Mouse (Mus musculus): Measurements from ENCODE around the gene Fbxl17.

The Fbxl17 gene

GRCm38 (mm10) chr17:63499636-63500155 lies at the start of gene Fbxl17:
Gene Fbxl17, minus strand, starts transcription at chr17:63500017.
- peak; percentile 61 for DNase-seq (ENCODE audit: low spot score)

DNA sequence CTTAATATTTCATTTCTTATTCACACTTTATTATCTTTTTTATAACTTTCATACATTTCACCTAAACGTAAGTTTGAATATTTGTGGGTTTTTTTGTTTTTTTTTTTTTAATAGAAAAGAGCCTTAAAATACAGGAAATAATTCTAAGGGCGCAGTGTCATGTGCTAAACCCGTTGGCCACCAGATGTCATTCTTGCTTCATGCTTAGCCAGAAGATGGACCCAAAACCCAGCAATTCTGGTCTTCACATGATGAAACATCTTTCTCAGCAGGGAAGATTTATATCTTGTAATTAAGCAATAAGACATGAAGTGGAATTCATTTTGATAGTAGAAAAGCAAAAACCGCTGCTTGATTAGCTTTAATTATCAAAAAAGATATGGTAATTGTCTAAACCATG lies 47.6 kb upstream of the Fbxl17 start:
- peak; percentile 38 for DNase-seq (ENCODE audit: low spot score)

DNA sequence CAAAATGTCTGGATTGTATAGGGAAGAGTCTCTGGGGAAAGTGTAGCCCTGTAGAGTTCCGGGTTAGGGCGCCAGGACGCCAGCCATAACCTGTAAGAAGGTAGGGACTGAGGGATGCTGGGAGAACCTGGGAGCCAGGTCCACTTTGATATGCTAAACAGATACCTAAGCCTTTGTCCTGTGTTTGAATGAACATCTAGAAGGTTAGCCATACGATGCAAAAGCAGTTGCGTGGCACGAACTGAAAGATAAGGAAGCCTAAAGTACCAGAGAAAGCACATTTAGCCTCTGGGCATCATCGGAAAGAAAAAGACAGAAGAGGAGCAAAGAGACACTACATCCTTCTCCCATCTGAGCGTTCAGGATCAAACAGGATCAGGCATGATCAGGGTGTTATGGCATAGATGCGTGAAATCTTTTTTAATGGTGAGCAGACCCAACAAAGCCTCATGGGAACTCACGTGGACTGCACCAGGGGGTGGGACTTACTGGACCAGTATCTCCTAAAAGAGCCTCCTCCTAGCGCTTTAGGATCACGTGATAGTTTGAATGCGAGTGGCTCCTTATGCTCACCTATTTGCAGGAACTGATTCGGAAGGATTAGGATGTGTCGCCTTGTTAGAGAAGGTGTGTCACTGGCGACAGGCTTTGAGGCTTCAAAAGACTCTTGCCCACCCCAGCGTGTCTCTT lies 34.9 kb upstream of the Fbxl17 start:
- no peak for DNase-seq (ENCODE audit: low spot score)

- no peak for DNase-seq (ENCODE audit: low spot score)
Measured at GRCm38 (mm10) chr17:63533074-63533836, 33.4 kb upstream of the Fbxl17 start.

DNA sequence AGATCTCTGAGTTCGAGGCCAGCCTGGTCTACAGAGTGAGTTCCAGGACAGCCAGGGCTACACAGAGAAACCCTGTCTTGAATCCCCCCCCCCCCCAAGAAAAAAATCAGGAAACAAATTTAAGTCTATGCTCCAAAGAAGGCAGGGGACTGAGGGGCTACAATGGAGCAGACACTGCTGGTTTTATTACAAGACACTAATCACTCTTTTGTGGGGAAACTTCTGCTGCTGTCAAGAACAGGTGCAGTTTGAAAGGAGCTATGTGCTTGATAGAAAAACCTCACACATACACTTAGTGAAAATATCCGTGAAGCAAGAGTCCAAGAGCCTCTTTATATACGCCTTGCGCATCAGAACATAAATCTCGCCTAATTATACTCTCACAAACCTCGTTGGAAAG lies 29.7 kb upstream of the Fbxl17 start:
- no peak for DNase-seq (ENCODE audit: low spot score)

DNA sequence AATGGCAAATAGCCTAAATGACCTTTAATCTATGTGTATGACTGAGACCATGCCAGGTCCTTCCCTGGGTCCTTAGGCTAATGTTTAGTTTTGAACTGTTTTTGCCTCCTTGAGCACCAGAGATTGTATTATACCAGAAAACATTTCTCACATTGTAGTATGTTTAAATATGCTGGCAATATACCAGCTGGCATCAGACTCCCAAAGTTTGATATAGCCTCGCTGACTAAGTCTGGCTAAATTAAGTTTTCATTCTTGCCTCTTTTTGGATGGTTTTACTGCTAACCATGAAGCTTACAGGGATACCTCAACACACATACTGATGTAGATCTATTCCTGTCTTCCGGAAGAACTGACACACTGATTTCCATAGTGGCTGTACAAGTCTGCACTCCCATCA lies 20.9 kb upstream of the Fbxl17 start:
- no peak for DNase-seq (ENCODE audit: low spot score)

DNA sequence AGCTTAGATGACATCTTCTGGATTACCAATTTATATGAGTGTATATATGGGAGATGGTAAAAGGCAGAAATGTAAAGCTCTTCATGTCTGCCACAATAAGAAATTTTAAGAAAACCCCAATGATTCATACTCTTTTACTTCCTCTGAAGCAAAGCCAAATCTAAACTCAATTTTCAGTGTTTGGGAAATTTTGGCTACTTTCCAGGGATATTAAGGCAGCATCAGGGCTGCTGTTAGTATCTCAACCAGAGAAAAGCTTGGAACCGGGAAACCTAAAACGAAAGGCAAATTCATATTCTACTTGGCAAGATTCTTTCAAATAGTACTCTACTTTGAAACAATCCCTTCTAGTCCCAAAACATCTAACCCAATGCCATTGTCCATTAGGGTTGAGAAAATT lies 10.6 kb upstream of the Fbxl17 start:
- DNase-seq (ENCODE audit: low spot score): no peak

DNA sequence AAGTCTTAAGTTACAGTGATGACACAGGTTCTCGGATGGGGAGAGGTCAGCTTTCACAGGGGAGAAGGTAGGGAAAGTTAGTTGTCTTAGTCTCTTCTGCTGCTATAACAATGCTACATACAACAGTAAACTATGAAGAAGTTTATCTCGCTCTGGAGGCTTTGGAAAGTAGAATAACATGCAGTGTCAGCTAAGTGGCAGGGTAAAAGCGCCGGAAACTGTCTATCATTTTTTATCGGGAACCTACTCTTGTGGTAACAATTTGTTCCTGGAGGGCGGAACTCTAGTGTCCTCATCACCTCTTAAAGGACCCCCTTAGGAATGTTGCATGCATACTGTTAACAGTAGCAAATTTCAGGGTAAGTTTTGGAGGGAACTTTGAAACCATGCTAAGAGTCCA lies 1.3 kb upstream of the Fbxl17 start:
- no peak for DNase-seq (ENCODE audit: low spot score)

DNA sequence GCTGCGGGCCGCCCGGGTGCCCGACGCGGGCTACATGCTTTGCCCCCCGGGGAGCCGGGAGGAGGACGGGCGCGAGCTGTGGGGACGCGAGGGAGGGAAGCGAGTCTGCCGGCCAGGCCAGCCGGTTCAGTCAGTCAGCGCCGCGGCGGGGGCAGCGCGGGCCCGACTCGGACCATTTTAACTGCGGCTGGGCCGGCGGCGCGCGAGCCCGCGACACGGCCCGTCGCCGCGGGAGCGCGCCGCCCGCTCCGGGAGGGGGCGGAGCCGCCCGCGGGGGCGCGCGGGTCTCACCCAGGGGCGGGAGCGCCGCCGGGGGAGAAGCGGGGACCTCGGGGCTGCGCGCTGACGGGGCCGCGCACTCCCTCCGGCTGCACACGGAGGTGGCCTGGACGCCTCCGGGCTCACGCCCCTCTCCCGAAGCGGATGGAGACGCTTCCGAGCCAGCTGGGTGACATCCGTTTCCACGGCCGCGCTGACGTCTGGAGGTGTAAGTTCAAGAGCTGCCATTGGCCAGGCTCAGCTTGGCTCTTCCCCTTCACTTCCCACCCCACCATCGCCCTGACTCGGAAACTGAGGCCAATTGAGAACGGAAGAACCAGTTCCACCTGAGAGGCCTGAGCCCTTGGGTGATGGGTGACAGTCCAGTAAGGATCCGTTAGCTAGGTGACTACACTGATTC lies 478 bp upstream of the Fbxl17 start:
- DNase-seq (ENCODE audit: low spot score): peak; percentile 86

GRCm38 (mm10) chr17:63498717-63499635 lies 841 bp downstream of the Fbxl17 start:
- peak; percentile 71 for DNase-seq (ENCODE audit: low spot score)

DNA sequence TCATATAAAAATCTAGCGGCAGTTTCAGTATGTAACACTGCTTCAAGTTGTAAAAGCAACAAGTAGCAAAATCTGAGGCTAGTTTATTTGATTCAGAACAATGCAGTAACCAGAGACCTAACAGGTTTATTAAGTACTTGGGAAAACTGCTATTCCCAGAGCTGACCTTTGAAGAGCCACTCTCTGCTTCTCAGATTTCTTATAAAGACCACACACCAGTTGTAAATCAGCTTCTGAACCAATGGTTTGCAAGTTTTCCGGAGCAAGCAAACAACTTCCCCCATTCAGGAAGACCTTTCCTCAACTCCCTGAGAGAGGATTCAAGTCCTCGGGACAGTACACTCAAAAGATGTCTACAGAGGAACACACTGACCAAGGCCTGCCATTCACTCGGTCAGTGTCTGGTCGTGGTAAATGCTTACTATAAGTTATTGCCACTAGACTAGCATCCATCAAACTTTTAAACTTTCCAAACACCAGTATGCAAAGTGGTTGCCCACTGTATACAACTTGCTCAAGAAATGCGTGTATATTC lies 1.6 kb downstream of the Fbxl17 start:
- DNase-seq (ENCODE audit: low spot score): peak; percentile 36

DNA sequence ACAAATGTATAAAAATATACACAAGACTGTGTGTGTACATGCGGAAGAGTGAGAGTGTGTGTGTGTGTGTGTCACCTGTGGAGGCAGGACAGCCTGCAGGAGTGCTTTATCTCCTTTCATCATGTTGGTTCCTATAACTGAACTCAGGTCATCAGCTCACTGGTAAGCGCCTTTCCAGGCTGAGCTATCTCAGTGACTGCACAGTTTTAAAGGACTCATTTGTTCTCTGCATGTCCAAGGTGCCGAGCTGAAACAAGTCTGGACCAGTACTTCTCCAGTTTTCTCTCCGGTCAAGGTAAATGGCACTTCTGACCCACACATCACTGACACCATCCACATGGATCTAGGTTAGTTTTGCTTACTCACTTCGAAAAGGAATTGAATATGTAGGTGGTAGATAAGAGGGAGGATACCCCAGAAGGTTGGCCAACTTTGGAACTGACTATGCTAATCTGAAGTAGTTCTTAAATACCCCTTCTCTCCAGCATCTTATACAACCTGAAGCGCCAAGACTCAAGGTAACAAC lies 2.5 kb downstream of the Fbxl17 start:
- no peak for DNase-seq (ENCODE audit: low spot score)

- DNase-seq (ENCODE audit: low spot score): no peak
Measured at GRCm38 (mm10) chr17:63496153-63496552, 3.7 kb downstream of the Fbxl17 start.

- DNase-seq (ENCODE audit: low spot score): no peak
Measured at GRCm38 (mm10) chr17:63493876-63494580, 5.8 kb downstream of the Fbxl17 start.

DNA sequence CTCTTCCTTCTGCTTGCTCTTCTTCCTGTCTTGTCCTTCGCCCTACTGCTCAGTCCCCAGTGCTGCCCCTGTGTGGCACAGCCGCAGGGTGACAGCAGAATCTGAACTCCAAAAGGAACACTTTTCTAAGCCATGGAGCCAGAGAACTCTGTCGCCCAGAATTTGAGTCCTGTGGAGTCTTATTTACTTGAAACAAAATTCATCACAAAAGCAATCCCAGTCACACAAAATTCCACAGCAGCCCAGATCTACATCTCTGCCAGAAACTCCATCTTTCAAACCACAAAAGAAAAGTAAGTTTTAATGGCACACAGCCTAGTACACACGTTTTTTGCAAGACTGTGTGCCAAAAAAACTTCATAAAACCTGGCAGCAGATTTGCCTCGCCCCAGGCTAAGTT lies 6.5 kb downstream of the Fbxl17 start:
- DNase-seq (ENCODE audit: low spot score): peak; percentile 14

DNA sequence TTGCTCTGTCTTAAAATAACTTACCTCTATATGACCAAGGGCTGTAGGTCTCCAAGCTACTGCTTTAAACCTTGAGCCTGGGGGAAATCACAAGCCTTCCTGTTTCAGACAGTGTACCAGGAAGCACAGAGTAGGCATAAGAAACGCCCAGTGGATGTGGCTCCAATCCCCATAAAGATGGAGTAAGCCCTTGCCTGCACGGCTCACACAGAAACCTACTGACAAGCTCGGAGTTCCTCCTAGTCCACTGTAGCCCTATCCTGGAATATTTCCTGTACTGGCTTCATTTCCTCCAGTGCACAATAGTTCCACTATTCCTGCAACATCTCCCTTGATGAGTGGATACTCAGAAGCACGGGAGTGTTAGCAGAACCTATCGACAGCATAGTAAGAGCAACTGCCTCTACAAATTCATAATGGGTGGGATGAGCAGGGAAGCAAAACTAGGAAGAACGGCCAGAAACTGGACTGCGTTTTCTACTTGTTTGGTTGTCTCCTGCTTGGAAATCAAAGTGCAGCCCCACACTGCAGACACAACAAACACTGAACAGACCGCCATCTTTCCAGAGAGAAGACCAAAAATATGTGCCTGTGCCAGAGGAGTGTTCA lies 7.0 kb downstream of the Fbxl17 start:
- no peak for DNase-seq (ENCODE audit: low spot score)

DNA sequence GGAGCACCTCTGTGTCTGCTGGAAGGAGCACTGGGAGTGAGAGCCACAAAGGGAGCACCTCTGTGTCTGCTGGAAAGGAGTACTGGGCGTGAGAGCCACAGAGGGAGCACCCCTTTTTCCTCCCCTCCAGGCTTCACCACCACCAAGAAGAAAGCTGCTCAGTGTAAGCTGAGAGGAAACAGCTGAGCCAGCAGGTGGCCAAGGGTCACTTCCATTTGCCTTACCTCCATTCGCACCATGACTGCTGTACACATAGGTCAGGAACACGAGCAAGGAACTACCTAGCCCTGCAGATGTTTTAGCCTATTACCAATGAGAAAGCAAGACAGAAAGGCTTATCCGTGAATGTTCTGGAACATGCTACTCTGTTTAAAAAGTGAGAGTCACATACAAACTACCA lies 10.3 kb downstream of the Fbxl17 start:
- no peak for DNase-seq (ENCODE audit: low spot score)

DNA sequence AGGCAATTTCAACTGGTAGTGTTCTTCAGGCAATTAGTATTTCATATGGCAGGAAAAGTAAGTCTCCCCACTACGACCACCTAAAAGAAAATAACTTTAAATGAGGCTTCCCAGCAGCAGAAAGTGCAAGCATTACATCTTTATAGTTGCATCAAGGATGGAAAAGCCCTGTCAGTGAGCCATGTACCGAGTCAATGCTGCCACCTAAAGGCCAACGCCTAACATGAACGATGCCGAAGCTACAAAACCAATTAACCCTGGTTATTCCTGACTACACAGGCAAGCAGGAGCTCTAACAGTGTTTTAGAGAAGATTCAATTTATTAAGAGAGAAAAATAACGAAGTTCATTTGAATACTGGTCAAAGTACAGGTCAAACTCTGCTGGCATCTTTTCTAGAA lies 32.0 kb downstream of the Fbxl17 start:
- DNase-seq (ENCODE audit: low spot score): peak; percentile 86

- no peak for DNase-seq (ENCODE audit: low spot score)
Measured at GRCm38 (mm10) chr17:63465239-63465638, 34.6 kb downstream of the Fbxl17 start.

GRCm38 (mm10) chr17:63462512-63462911 lies 37.3 kb downstream of the Fbxl17 start:
- no peak for DNase-seq (ENCODE audit: low spot score)
